Mouse (Mus musculus): Measurements from ENCODE around the gene Traf3ip2.

DNA sequence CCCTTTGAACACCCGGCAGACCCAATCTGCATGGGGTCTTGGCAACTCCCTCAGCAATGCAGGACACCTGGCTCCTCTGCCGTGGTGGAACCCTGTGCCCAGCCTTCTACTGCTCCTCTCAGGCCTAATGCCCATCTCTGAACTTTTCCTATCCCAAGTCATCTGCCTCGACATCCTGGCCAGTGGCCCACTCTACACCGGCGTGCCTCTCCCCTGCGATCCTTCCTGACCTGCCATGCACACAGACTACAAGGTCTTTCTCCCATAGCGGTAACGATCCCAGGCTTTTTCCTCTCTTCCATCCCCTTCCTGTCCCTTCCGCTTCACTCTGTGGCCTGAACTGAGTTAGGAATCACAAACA lies 3.5 kb downstream of the Traf3ip2 start:
- TF ChIP-seq MYOG (IDR thresholded peaks at IDR 0.05; ENCODE audit: control insufficient read depth, extremely low read depth, insufficient read length), result no peak
- TF ChIP-seq FOSL1 (IDR thresholded peaks at IDR 0.05; ENCODE audit: insufficient read depth, low read length, poor library complexity, severe bottlenecking), result no peak
- no peak for TF ChIP-seq CTCF (IDR thresholded peaks at IDR 0.05; ENCODE audit: control insufficient read depth, insufficient read depth, insufficient read length)
- TF ChIP-seq MAX (IDR thresholded peaks at IDR 0.05), result no peak
- TF ChIP-seq USF1 (IDR thresholded peaks at IDR 0.05; ENCODE audit: low read depth), result no peak
